In genomic region chr1:19206194-19206593, GRCm38 (mm10) we compare ENCODE assay signal across 9 mouse cellular contexts. TPM values are rescaled to one million over a fixed set of nuclear protein-coding genes. Genes with fewer than 3 reads are reported as not detected.
A peak's percentile ranks its signal among the peaks of the same experiment; 100 is the strongest.
DNase-seq lines count a peak whose midpoint lies in the region; ATAC-seq lines count a peak whose summit lies in the region.
"Had no signal": no experiment of that assay in that cellular context is flagged by ENCODE, and none has a peak within 500 bp of the region (broad histone marks: within the 10 kb centered on the region; RNA-seq: fewer than 3 reads in every experiment).

No protein-coding gene starts in this region.

- WGBS in lung, embryonic 15.5 days: 3% methylated on average over 7 of the region's 7 CpGs
- WGBS in embryonic facial prominence, embryonic 11.5 days: under 1% methylated on average over 7 of the region's 7 CpGs
- 2% methylated on average over 7 of the region's 7 CpGs for WGBS in limb, embryonic 10.5 days
- WGBS in stomach, embryonic 14.5 days: 2% methylated on average over 7 of the region's 7 CpGs

- H3K27me3 ChIP-seq in lung, embryonic 15.5 days: peaks cover 45% of the 10 kb centered on the region
- H3K27me3 ChIP-seq in embryonic facial prominence, embryonic 11.5 days (ENCODE audit: control insufficient read depth, insufficient read depth, low read length): peaks cover 10% of the 10 kb centered on the region
- H3K27me3 ChIP-seq in limb, embryonic 10.5 days (ENCODE audit: low read depth, poor library complexity, severe bottlenecking): peaks cover 52% of the 10 kb centered on the region
- peaks cover 21% of the 10 kb centered on the region for H3K27me3 ChIP-seq in stomach, embryonic 14.5 days (ENCODE audit: control insufficient read depth, insufficient read depth, low read length)

- no peak for ATAC-seq in lung, embryonic 15.5 days (ENCODE audit: borderline replicate concordance, extremely low read depth, low FRiP score, low TSS enrichment)
- ATAC-seq in embryonic facial prominence, embryonic 11.5 days (replicated peaks; ENCODE audit: insufficient number of reproducible peaks, low FRiP score, low TSS enrichment, low read depth): no peak
- no peak for ATAC-seq in stomach, embryonic 14.5 days (ENCODE audit: insufficient number of reproducible peaks, insufficient read depth, low FRiP score, low read depth)

- no peaks in the 10 kb centered on the region for H3K9me3 ChIP-seq in lung, embryonic 15.5 days
- no peaks in the 10 kb centered on the region for H3K9me3 ChIP-seq in embryonic facial prominence, embryonic 11.5 days (replicated peaks; ENCODE audit: control insufficient read depth, low read length)
- no peaks in the 10 kb centered on the region for H3K9me3 ChIP-seq in limb, embryonic 10.5 days (replicated peaks)
- no peaks in the 10 kb centered on the region for H3K9me3 ChIP-seq in stomach, embryonic 14.5 days (ENCODE audit: control insufficient read depth, low read depth, low read length)

- no peak overlapping the region for H3K9ac ChIP-seq in lung, embryonic 15.5 days
- H3K9ac ChIP-seq in embryonic facial prominence, embryonic 11.5 days (replicated peaks; ENCODE audit: low read length): no peak overlapping the region
- no peak overlapping the region for H3K9ac ChIP-seq in stomach, embryonic 14.5 days (replicated peaks; ENCODE audit: low read depth, low read length)

- no peak overlapping the region; the same call in 1 of the 2 replicates for H3K4me3 ChIP-seq in lung, embryonic 15.5 days
- H3K4me3 ChIP-seq in embryonic facial prominence, embryonic 11.5 days (ENCODE audit: low read depth, low read length): no peak overlapping the region
- H3K4me3 ChIP-seq in limb, embryonic 10.5 days: peak overlapping the region; percentile 37
- peak overlapping the region; percentile 23; the same call in 1 of the 2 replicates for H3K4me3 ChIP-seq in stomach, embryonic 14.5 days (ENCODE audit: low read depth, low read length)

- intact Hi-C loops in left cerebral cortex, postnatal 25 days (cut with DNase I): loop anchor here (1.0 to 5.0 kb wide), 4 partner anchors 99 to 1246 kb away; no protein-coding TSS in a partner anchor

- H3K4me2 ChIP-seq in lung, embryonic 15.5 days: 0 out of 2 replicates have a peak overlapping the region, but pooled peaks have one; percentile 50
- no peak overlapping the region for H3K4me2 ChIP-seq in embryonic facial prominence, embryonic 11.5 days (ENCODE audit: low read depth, low read length)
- H3K4me2 ChIP-seq in stomach, embryonic 14.5 days (replicated peaks; ENCODE audit: low read depth, low read length): no peak overlapping the region

- no peaks in the 10 kb centered on the region for H3K36me3 ChIP-seq in lung, embryonic 15.5 days
- H3K36me3 ChIP-seq in embryonic facial prominence, embryonic 11.5 days (replicated peaks; ENCODE audit: control insufficient read depth, insufficient read depth, low read depth, low read length): no peaks in the 10 kb centered on the region
- H3K36me3 ChIP-seq in limb, embryonic 10.5 days: no peaks in the 10 kb centered on the region
- no peaks in the 10 kb centered on the region for H3K36me3 ChIP-seq in stomach, embryonic 14.5 days (ENCODE audit: control insufficient read depth, insufficient read depth, low read length)

- no peak for DNase-seq in lung, adult 18-20 months
- DNase-seq in embryonic facial prominence, embryonic 11.5 days (ENCODE audit: low spot score): peak; percentile 84
- peak; percentile 31 for DNase-seq in limb, embryonic 10.5 days (ENCODE audit: low spot score)
- DNase-seq in frontal cortex, postnatal 10 days (ENCODE audit: low spot score in 2 of 2): no peak
- DNase-seq in left cerebral cortex, postnatal 25 days (ENCODE audit: low spot score in 2 of 2): no peak

- H3K4me1 ChIP-seq in lung, embryonic 15.5 days: peaks cover 10% of the 10 kb centered on the region; the same call in 1 of the 2 replicates
- no peaks in the 10 kb centered on the region; the same call in 1 of the 2 replicates for H3K4me1 ChIP-seq in embryonic facial prominence, embryonic 11.5 days (ENCODE audit: control insufficient read depth, insufficient read depth, low read length)
- peaks cover 3% of the 10 kb centered on the region; the same call in 1 of the 2 replicates for H3K4me1 ChIP-seq in limb, embryonic 10.5 days
- 0 out of 2 replicates have a peak, but pooled peaks cover 2% of the 10 kb centered on the region for H3K4me1 ChIP-seq in stomach, embryonic 14.5 days (ENCODE audit: control insufficient read depth, insufficient read depth, low read length)

- no peak overlapping the region for H3K27ac ChIP-seq in lung, embryonic 15.5 days
- no peak overlapping the region for H3K27ac ChIP-seq in embryonic facial prominence, embryonic 11.5 days (replicated peaks; ENCODE audit: low read depth, low read length)
- no peak overlapping the region for H3K27ac ChIP-seq in limb, embryonic 10.5 days
- H3K27ac ChIP-seq in stomach, embryonic 14.5 days (ENCODE audit: low read length): no peak overlapping the region

RNA-seq across cellular contexts. Expression of gene Tfap2b, which starts 2.5 kb away (rescaled TPM):
- polyA plus RNA-seq in lung, embryonic 15.5 days (2015; fragmentation: Nextera tagmentation; extraction: Ambion mirVana): 0.21 and 0.67 TPM in 2 replicates
- polyA plus RNA-seq in embryonic facial prominence, embryonic 11.5 days (2014; fragmentation: Nextera tagmentation; extraction: Ambion mirVana): 22.9 and 29.1 TPM in 2 replicates
- 6.7 and 19.7 TPM in 2 replicates for polyA plus RNA-seq in limb, embryonic 10.5 days (2016; fragmentation: Nextera tagmentation; extraction: Ambion mirVana)
- polyA plus RNA-seq in stomach, embryonic 14.5 days (2014; fragmentation: Nextera tagmentation; extraction: Ambion mirVana): 0.23 TPM in 1 of 2 replicates, not detected in the other
- total RNA-seq in left cerebral cortex, postnatal 25 days (2021): 1 to 10 TPM in 1 of 2 experiments, under 1 TPM in 1; 0.78 to 1.0 TPM
- total RNA-seq: hematopoietic stem cell, adult 5-6 weeks; neutrophil, adult 5-6 weeks had no signal

Comparison
In these comparisons a context has a peak if more than half of its experiments do, and no peak if none do; other contexts are left out.
1. H3K4me3 ChIP-seq: peak in limb, embryonic 10.5 days (single experiment) and stomach, embryonic 14.5 days (single experiment); none in lung, embryonic 15.5 days (single experiment) and embryonic facial prominence, embryonic 11.5 days (single experiment).
2. DNase-seq: peak in embryonic facial prominence, embryonic 11.5 days (single experiment) and limb, embryonic 10.5 days (single experiment); none in lung, adult 18-20 months (0 of 2), frontal cortex, postnatal 10 days (0 of 2) and left cerebral cortex, postnatal 25 days (0 of 2).